Mouse (Mus musculus) lung, embryonic 14.5 days (tissue): ENCODE measurements at regions not wholly inside any gene's neighbourhood (a gene's known extent, or its start where the extent isn't known, plus 50 kb on each side); places are given as distances from the start of the nearest gene placed in this dataset.

Experiments
- ATAC-seq: fragments of 200-750 bp; cut with Nextera tagmentation; 2 replicates; pipeline ENCODE4 v1.8.0; 2017; ENCODE audit warnings: mild to moderate bottlenecking, moderate TSS enrichment, moderate library complexity; ENCODE audit not compliant: insufficient read depth
- DNase-seq: peaks from one replicate; pipeline ENCODE4 v3.0.0-alpha.2; 2015
- H3K27ac ChIP-seq: fragments of 300-500 bp; sonication (generic); 2 replicates; pipeline ENCODE4 v1.5.1; 2014; ENCODE audit warnings: low read depth, mild to moderate bottlenecking, moderate library complexity
- H3K27me3 ChIP-seq: fragments of 300-500 bp; sonication (generic); 2 replicates; pipeline ENCODE4 v1.6.1; 2014; ENCODE audit warnings: low read length, control low read depth; ENCODE audit not compliant: insufficient read depth
- H3K36me3 ChIP-seq: fragments of 300-500 bp; sonication (generic); 2 replicates; pipeline ENCODE4 v1.6.1; 2014; ENCODE audit warnings: control low read depth; ENCODE audit not compliant: insufficient read depth
- H3K4me1 ChIP-seq: fragments of 300-500 bp; sonication (generic); 2 replicates; pipeline ENCODE4 v1.6.1; 2014; ENCODE audit warnings: antibody characterized with exemption, control low read depth; ENCODE audit not compliant: insufficient read depth
- H3K4me2 ChIP-seq: fragments of 300-500 bp; sonication (generic); 2 replicates; pipeline ENCODE4 v1.6.1; 2014; ENCODE audit warnings: mild to moderate bottlenecking
- H3K4me3 ChIP-seq: fragments of 300-500 bp; sonication (generic); 2 replicates; pipeline ENCODE4 v1.5.1; 2014; ENCODE audit warnings: low read depth, low read length
- H3K9ac ChIP-seq: fragments of 300-500 bp; sonication (generic); 2 replicates; pipeline ENCODE4 v1.6.1; 2014
- H3K9me3 ChIP-seq: fragments of 300-500 bp; sonication (generic); 2 replicates; pipeline ENCODE4 v1.6.1; 2016; ENCODE audit warnings: low read depth, low read length, control low read depth
- CTCF ChIP-seq: IDR thresholded peaks from 2 replicates; pipeline ENCODE4 v1.5.1; 2016; ENCODE audit warnings: antibody characterized with exemption, low read depth
- WGBS: fragments of 180-500 bp; shearing (Covaris S2); extraction: QIAGEN DNeasy Blood & Tissue Kit; methylation state at CpG from one replicate; pipeline ENCODE4 v1.1.7; 2014; 5-methylcytosine and 5-hydroxymethylcytosine counted together

- H3K9ac ChIP-seq = no peak overlapping the region
- ATAC-seq (no peak), DNase-seq (no peak)
- no peaks in the 10 kb centered on the region for H3K36me3 ChIP-seq
- 47% methylated on average over 2 of the region's 2 CpGs for WGBS
- no peak overlapping the region for H3K4me2 ChIP-seq
- no peak overlapping the region for H3K27ac ChIP-seq
- TF ChIP-seq CTCF = no peak
- H3K9me3 ChIP-seq = no peaks in the 10 kb centered on the region
- H3K4me3 ChIP-seq = no peak overlapping the region
- H3K27me3 ChIP-seq = no peaks in the 10 kb centered on the region
- no peaks in the 10 kb centered on the region for H3K4me1 ChIP-seq
Observed at GRCm38 (mm10) chr9:30285324-30285599, 141.6 kb upstream of the Snx19 start.

GRCm38 (mm10) chr9:30299844-30300243 lies 127.1 kb upstream of the Snx19 start:
- Histone ChIP-seq H3K4me1 (no peaks in the 10 kb centered on the region), H3K9me3 (no peaks in the 10 kb centered on the region), H3K9ac (no peak overlapping the region), H3K27me3 (no peaks in the 10 kb centered on the region), H3K4me3 (no peak overlapping the region), H3K4me2 (no peak overlapping the region), H3K36me3 (no peaks in the 10 kb centered on the region), H3K27ac (no peak overlapping the region)
- 11% methylated on average over 4 of the region's 4 CpGs for WGBS
- no peak for ATAC-seq
- DNase-seq = peak; percentile 75
- TF ChIP-seq CTCF = peak; percentile 61

- WGBS = 15% methylated on average over 2 of the region's 2 CpGs
- Histone ChIP-seq H3K4me3 (no peak overlapping the region), H3K27ac (no peak overlapping the region), H3K36me3 (no peaks in the 10 kb centered on the region), H3K4me2 (no peak overlapping the region), H3K27me3 (no peaks in the 10 kb centered on the region), H3K9ac (no peak overlapping the region), H3K4me1 (no peaks in the 10 kb centered on the region), H3K9me3 (no peaks in the 10 kb centered on the region)
- DNase-seq = no peak
- no peak for TF ChIP-seq CTCF
- ATAC-seq = no peak
Observed at GRCm38 (mm10) chr9:30308281-30308680, 118.6 kb upstream of the Snx19 start.

GRCm38 (mm10) chr9:30313360-30313759 lies 113.5 kb upstream of the Snx19 start:
- Histone ChIP-seq H3K27ac (no peak overlapping the region), H3K27me3 (no peaks in the 10 kb centered on the region), H3K4me2 (no peak overlapping the region), H3K4me1 (no peaks in the 10 kb centered on the region), H3K4me3 (no peak overlapping the region), H3K9ac (no peak overlapping the region), H3K36me3 (no peaks in the 10 kb centered on the region), H3K9me3 (no peaks in the 10 kb centered on the region)
- ATAC-seq = no peak
- 96% methylated on average over 1 of the region's 1 CpGs for WGBS
- no peak for TF ChIP-seq CTCF
- no peak for DNase-seq

- Histone ChIP-seq H3K4me1 (no peaks in the 10 kb centered on the region), H3K36me3 (no peaks in the 10 kb centered on the region), H3K9ac (no peak overlapping the region; the same call in 1 of the 2 replicates), H3K27me3 (no peaks in the 10 kb centered on the region), H3K9me3 (no peaks in the 10 kb centered on the region), H3K27ac (peak overlapping the region; percentile 63), H3K4me3 (0 out of 2 replicates have a peak overlapping the region, but pooled peaks have one; percentile 4), H3K4me2 (peak overlapping the region; percentile 43)
- WGBS = 37% methylated on average over 15 of the region's 15 CpGs
- ATAC-seq (peak; percentile 99), DNase-seq (peak; percentile 93)
- no peak for TF ChIP-seq CTCF
Observed at GRCm38 (mm10) chr9:30314355-30315171, 112.3 kb upstream of the Snx19 start.

- Histone ChIP-seq H3K27ac (peak overlapping the region; percentile 63), H3K4me2 (peak overlapping the region; percentile 43), H3K4me3 (0 out of 2 replicates have a peak overlapping the region, but pooled peaks have one; percentile 4), H3K9ac (no peak overlapping the region; the same call in 1 of the 2 replicates), H3K36me3 (no peaks in the 10 kb centered on the region), H3K4me1 (no peaks in the 10 kb centered on the region), H3K9me3 (no peaks in the 10 kb centered on the region), H3K27me3 (no peaks in the 10 kb centered on the region)
- peak; percentile 74 for TF ChIP-seq CTCF
- DNase-seq = peak; percentile 84
- 28% methylated on average over 6 of the region's 6 CpGs for WGBS
- ATAC-seq = peak; percentile 45; the same call in 1 of the 2 replicates
Observed at GRCm38 (mm10) chr9:30315172-30315644, 111.7 kb upstream of the Snx19 start.

- H3K9me3 ChIP-seq = no peaks in the 10 kb centered on the region
- H3K4me3 ChIP-seq = no peak overlapping the region
- ATAC-seq = no peak
- DNase-seq = no peak
- H3K4me1 ChIP-seq = no peaks in the 10 kb centered on the region
- no peaks in the 10 kb centered on the region for H3K36me3 ChIP-seq
- no peaks in the 10 kb centered on the region for H3K27me3 ChIP-seq
- H3K27ac ChIP-seq = no peak overlapping the region
- H3K4me2 ChIP-seq = no peak overlapping the region
- H3K9ac ChIP-seq = no peak overlapping the region
- no peak for TF ChIP-seq CTCF
- 65% methylated on average over 2 of the region's 2 CpGs for WGBS
Observed at GRCm38 (mm10) chr9:30344866-30345265, 82.0 kb upstream of the Snx19 start.
